Mouse (Mus musculus) adrenal gland, adult 2 months (tissue): ENCODE data around the gene Pcca. TPM values are rescaled to one million over a fixed set of nuclear protein-coding genes. Genes with fewer than 3 reads are reported as not detected.

ENCODE experiments used
- DNase-seq: peaks from one replicate; pipeline ENCODE4 v3.0.0; 2021
- polyA plus RNA-seq: library from polyadenylated mRNA; depleted of rRNA; stranded (reverse); fragments of >200 nt; gene quantifications from 2 replicates; pipeline ENCODE4 v1.2.3, GENCODE M21; 2012
- total RNA-seq, 2 experiments: library from RNA; stranded (reverse); gene quantifications; 2 replicates each; pipeline ENCODE4 v1.2.3; 2021

Pcca gene
- total and polyA plus RNA-seq, 3 experiments: 18.9 to 179 (median 152) TPM

DNA sequence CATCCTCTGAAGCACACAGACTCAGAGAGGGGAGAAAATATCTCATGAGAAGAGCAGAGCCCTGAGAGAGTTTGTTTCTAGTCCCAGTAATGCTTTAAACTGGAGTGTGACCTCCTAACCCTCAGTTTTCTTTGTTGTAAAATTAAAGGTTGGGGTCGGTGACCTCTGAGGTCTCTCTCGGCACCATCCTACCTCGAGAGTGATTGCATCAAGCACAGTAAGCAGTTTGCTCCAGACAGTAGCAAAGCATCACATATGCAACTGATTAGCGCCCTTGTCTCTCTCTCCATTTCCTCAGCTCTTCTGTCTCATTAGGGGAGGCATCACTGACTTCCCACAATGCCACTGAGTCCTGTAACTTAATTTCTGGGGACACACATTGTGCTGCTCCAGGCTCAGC is 302.1 kb downstream of the Pcca start:
- DNase-seq: no peak

DNA sequence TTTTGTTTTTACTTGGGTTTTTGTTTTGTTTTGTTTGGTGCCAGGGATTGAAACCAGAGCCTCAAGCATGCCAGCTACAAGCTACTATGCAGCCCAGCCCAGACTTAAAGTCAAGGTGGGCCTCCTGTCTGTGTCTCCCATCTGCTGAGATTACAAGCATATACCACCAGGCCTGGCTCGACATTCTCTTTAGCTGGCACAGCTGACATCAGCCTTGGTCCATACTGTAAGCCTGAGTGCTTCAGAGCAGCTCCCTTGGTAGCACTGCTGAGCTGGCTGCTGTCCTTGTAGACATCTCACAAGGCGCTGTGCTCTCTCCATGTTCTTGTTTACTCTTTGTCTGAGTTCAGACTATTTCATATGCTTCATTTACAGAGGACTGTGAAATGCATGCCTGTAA is 302.9 kb downstream of the Pcca start:
- DNase-seq: no peak

DNA sequence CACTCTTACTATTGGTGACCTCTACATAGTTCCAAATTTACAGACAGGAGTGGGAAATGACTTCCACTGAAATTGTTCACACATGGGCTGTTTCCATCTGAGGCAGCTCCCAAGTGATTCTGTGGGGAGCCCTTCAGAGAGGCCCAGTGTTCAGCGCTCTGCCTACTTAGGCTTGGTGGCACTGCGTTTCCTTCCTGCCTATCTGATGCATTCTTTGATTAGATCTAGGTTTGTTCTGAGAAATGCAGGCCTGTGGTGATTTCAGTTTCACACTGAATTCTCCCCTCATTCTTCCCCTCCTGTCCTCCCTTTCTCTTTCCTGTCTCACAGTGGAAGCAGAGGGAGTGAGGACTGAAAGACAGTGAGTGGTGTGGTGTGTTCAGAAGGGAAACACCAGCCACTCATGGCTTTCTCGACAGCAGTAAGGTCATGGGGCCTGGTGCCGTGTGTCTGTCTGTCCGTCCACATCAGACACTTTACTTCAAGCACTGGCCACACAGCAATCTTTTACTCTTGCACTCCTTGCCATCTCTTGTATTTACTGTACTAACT is 318.5 kb downstream of the Pcca start:
- DNase-seq: no peak

DNA sequence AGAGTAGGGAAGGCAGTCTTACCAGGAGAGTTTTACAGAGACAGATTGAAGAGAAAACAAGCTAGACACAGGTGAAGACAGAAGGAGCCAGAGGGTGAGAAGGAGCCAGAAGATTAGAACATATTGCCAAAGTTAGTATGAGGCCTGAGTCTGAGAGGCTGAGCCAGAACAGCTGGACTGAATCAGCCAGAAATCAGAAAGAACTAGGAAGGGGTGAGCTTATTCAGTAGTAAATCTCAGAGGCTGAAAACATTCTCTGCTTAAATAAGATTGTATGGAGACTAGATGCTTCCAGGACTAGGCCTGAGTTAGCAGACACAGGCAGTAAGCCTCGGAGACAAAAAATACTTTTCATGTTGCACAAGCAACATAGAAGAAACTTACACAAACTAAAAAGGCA is 325.7 kb downstream of the Pcca start:
- no peak for DNase-seq

DNA sequence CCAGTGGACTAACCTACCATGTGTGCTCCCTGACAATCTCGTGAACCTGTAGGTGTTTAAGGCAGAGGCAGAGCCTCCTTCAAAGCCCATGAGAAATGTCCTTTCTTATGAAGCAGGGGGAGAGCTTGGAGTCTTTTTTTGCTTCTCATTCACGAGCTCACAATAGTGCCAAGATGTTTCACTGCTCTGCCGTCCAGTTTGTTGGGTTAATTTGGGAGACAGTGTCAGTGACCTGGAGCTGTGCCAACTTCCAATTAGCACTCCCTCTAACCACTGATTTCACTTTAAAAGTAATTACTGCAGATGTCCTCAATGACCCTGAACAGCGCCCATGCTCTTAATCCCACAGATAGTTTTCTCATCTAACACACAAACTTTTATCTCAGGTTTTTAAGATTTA is 328.5 kb downstream of the Pcca start:
- no peak for DNase-seq

DNA sequence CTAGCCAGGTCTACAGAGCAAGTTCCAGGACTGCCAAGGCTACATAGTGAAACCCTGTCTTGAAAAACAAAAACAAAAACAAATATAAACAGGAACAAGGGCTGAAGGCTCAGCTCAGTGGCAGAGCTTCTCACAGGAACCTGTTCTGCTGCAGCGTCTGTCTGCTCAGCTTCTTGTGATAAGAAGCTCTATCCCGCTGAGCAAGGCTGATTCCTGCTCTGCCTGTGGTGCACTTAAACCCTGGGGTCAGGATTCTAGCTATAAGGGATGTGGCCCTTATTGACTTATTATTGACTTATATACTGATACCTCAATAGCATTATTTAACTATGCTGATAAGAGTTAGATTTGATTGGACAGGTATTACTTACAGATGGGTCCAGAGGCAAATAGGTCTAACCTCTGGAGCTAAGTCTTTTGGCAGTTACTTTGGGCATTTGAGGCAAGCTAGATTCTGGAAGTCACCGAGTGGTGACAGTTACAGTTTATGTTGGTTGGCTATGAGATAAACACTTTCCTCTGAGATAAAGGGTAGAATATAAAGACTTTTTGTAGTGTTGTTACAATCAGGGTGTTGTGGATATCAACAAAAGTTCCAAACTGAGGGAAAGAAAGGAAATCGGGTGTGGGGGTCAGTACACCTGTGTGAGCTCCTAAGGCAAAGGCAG is 331.5 kb downstream of the Pcca start:
- no peak for DNase-seq

DNA sequence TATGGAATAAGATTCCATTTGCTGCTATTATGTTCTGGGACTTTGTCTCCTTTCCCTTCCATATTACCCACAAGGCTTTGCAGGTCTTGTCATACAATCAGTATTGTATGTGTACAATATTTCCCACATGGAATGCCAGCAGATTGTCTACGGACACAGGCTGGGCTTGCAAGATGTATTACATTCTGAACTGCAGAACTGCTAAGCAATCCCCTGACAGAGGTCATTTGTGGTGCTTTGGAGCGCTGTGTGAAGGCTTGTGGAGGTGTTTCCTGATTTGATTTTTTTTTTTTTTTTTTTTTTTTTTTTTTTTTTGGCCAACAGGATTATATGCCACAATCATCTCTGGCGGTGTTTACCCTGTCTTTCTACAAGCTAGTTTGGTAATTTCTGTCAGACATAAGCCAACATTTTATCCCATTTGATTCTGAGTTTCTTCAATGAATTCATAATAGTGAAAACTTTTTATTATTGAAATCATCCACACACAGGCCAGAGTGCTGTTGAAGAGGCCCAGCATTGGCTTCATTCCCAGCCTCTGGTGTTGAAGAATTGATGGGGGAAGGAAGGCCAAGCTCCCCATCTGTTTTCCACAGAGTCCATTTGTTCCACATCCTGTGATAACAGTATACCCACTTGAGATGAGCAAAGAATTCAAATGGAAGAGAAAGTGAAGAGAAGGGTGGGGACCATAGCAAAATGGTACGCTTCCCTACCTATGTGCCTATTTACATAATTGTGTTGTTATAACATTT is 333.6 kb downstream of the Pcca start:
- DNase-seq: no peak

DNA sequence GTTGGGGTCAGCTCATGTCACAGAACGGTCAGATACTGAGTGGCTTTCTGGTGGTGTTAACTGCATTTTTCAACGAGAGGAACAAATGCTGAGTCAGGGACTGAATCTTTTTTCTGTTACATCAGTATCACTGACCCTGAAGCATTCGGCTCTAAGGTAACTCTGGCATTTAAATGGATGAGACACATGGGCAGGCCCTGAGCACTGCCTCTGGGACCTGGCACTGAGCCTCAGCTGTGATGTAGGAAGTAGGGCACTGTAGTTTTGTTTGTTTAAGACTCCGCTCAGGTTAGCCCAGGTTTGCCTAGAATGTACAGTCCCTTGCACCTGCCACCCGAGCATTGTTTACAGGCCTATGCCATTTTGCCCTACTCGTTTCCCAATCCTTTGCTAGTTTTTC is 335.7 kb downstream of the Pcca start:
- peak; percentile 82 for DNase-seq

DNA sequence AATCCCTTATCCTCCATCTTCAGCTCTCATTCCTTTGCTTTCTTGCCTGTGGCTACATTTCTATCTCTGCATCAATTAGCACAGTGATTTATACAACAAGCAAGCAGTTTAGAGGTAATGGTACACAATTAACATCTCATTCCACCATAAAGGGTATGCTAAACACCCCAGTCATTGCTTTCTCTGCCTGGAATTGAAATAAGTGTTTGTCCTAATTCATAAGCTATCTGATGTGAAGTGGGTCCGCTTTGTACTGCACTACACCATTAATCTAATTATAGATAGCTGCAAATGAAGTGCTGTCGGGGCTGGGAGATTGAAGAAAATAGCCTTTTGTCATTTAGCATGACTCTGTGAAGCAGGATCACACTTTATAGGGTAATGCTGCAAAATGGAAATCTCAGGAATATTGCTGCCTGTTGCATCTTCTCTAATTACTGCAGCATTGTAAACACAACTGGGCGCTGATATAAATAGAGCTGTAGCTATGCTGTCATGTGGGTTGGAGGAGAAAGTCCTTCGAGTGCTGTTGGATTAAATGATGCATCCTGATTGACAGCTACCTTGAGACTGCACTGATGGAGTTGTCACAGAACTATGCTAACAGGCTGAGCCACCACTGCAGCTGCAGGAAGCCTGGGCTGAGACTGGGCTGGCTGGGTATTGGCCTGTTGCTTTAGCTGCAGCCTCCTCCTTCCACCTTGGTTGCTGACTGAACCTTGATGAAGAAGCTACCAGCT is 337.9 kb downstream of the Pcca start:
- no peak for DNase-seq

DNA sequence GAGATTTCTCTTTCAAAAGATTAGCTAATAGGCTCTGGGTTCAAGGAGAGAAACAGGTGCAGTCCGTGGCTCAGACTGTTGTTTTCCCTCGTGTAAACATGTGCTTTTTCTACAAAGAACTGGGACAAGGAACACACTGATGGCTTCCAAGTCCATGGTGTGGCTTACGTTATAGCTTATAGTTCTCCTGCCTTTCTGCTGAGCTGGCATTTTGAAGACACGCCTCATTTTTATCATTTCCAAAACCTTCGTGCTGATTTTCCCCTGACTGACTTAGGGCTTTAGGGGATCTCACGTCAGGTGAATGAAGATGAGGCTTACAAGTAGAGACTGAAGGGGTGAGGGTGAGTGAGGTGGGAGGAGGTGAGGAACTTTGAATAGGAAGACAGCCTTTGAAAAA is 338.5 kb downstream of the Pcca start:
- no peak for DNase-seq

DNA sequence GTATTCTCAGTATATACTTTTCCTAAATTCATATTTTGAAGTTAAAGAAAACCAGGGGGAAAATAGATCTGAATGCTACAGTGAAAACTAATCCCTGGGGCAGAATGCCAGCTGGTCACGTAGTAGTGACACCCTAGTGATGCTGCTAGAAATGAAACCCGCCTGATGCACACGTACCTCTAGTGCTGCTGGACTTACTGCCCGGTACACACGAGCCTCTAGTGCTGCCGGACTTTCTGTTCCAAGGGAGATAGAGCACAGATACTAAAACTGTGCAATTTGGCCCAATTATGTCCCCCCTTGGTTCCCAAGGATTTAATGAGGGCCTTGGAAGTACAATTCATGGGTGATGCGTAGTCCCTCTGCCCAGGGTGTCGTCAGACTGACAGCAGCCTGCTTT is 340.9 kb downstream of the Pcca start:
- DNase-seq: no peak

DNA sequence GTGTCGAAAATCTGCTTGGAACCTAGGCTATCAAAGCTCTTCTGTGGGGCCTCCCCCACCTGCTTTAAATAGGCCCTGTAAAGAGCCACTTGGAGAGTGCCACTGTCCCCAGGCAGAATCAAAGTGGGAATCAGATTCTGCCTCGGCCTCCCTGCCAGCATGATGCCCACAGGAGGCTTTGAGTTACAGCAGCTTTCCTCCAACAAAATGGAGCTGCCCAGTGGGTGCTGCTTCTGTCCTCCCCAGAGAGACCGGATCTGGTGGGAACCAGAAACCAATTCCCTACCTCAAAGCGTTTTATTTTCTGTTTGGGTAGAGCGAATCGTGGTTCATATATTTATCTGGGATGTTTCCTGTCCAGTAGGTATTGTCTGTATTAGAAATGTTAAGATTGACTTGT is 341.5 kb downstream of the Pcca start:
- no peak for DNase-seq

DNA sequence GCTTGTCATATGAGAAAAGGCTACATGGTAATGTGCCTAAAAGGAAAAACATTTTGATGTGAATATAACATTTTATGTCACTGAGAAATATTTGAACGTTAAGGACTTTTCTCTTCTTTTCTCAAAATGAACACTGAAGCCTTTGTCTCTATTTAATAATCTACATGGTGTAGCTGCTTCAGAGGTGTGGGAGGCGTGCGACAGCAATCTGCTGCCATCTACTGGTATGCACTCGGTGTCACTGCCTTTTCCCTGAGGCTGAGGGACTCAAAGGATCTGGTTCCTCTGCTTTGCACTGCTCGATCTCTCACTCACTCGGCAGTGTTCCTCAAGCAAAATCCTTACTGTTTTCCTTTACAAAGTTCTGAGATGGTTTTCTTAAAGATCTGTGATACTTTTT is 342.0 kb downstream of the Pcca start:
- DNase-seq: peak; percentile 84

DNA sequence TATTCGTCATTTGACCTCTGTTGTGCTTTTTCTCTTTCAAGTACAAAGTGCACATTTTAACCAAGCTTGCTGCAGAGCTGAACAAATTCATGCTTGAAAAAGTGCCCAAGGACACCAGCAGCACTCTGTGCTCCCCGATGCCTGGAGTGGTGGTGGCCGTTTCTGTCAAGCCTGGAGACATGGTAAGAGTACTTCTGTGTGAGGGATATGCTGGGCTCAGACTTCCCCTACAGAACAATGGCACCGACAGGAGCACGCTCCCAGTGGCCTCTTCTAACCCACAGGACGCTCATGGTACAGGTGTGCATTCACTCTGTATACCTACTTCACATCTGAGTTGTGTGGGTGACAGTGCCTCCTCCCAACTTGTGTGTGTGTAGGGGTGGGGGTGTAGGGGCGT is 342.6 kb downstream of the Pcca start:
- DNase-seq: peak; percentile 62

DNA sequence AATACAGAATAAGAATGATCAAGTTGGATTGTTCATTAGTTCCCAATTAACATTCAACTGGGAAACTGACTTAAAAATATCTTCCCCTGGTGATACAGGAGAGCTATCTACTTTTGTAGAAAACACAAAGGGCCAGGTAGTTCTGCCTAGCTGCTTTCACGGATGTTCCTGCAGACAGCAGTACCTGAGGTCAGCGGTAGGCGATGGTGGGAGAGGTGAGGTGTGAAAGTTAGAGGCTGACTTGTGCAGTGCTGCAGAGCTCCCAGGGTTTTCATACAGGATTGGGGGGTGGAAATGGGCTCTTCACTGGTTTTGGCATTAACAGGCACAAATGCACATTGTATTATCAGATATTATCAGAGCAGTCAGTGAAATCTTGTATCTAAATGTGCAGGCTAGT is 343.7 kb downstream of the Pcca start:
- no peak for DNase-seq

DNA sequence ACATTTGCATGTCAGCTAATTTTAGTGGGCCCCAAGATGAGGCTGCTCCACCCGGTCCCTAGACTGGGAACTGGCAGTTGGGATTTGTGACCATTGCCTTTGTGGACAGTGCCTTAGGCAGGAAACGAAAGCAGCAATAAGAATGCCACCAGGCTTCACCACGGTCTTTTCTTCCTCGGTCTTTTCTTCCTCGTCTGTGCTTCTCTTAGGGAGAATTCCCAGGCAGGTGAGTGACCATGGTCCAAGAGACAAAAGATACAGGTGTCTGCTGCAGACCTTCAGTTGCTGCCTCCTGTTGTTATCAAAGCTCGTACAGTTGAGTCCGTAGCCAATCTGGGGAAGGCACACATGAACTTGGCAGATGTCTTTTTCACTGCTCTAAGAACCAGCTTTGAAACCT is 346.2 kb downstream of the Pcca start:
- DNase-seq: no peak

DNA sequence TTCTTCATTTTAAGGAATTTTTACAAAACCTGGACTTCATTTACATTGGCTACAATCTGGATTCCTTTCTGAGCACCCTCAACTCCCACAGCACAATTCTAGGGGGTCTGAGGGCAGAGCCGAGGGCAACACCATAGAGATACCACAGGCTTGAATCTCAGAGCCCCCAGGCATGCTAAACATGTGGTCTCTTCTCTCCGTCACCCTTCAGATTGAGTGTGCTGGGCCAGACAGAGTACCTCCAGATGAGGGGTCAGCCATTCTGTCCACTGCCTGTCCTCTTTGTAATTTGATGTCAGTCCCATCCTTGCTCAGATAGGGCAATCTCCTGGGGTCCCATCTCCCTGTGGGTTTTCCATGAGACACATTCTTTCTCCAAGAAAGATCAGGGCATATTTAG is 347.6 kb downstream of the Pcca start:
- DNase-seq: no peak

DNA sequence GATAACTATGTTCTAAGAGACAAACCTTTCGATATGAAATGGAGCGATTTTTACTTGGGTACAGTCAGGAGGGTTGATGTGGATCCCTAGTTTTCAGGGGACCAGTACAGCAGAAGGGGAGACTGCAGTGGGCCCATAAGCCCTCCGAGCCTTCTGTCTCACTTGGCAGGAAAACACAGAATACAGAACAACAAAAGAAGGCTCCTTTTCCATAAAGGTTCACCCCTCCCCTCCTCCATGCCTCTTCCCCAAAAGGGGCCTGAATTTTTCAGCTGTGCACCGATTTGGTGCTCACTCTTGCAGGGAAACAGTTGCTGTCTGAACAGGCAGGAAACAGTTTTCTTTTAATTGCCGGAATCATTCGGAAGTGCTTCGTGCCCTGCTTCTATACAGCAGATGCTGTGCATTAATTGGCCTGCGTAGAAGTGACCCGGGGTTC is 348.1 kb downstream of the Pcca start:
- no peak for DNase-seq

DNA sequence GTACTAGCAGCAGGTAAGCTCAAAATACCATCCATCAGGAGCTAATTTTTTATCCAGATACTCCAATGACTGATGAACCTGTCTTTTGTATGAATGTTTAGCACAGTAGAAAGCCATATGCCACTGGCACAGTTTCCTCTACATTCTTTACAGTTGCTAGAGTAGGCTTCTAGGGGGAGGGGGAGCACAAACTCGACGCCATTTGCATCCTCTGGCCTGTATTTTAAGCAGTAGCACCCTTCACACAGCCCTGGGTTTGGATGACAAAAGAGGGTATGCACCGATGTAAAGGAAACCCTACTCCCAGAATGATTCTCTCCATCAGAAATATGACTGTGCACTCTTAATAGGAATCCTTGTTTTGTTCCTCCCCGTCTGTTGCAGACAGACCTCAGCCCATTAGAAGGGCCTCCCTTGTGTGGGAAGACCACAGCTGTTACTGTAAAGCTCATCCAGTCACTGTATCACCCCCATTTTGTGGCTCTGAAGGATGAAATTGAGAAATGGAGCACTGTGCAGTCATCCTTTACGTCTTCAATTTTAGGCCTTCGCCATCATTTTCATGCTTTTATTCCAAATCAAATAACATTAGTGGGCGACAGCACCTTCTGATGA is 348.8 kb downstream of the Pcca start:
- no peak for DNase-seq

DNA sequence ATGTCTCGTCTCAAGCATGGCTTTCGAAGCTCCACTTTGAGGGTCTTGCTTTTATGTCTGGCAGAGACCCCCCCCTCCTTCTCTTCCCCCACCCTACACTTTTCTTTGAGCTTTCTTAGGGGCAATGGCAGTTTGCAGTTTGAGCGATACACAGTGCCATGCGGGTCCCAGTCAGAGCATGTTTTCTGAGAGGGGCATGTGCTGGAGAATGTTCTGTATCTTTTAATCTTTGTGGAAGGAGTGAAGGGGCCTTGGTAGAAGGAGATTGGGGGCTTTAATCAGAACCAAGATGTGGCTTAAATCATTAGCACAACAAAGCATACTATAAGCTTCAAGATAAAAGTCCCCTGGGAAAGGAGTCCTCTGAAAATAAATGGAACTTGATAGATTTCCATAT is 349.3 kb downstream of the Pcca start:
- DNase-seq: no peak

DNA sequence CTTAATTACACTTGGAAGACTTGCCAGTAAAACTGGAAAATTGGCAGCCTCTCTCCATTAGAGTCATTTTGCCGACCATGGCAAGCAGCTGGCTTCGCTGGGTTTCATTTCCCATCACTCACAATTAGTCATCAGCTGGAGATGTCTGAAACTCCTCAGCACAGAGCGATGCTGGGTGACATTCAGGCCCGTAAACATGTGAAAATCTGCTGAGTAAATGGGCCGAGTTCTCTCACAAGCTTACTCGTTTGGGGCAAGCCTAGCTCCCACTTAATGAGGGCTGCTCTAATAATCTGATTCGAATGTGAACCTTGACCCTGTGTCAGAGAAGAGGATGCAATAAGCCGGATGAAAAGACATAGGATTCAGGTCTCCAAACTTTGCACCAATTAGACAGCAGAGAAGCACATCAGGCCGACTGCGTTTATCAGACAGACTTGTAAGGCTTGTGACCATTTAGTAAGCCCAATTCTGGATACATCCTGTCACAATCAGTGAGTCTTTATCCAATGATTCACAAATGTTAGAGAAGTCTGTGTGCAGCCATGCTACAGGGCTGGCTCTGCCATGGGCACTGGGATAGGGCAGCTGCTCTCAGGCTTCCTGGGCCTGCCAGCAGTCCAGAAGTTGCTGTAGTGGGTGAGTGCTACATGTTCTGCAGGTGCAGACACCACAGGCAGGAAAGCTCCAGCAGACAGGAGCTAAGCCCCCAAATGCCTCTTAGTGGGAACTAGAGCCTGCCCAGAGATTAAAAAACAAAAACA is 349.9 kb downstream of the Pcca start:
- peak; percentile 36 for DNase-seq

DNA sequence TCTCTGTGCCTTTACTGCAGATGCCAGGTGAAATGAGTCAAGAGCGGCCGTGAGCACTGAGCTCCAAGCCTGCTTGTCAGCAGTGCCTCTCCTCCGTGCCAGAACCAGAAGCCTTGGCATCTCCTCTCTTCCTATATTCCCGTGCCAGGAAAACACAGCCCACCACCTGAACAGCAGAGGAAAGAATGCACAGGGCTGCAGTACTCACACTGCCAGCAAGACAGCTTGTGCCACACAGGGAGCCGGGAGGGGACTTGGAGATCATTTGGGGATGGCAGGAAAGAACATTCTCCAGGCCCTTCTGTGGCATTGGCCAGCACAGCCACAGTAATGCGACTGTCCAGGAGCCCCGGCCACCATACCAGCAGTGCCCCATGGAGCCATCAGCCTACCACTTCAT is 351.8 kb downstream of the Pcca start:
- DNase-seq: no peak
